Mouse (Mus musculus) granulocyte monocyte progenitor cell, adult 5-6 weeks (primary cell): ENCODE measurements around the gene Sgsm1. TPM values are rescaled to one million over a fixed set of nuclear protein-coding genes. Genes with fewer than 3 reads are reported as not detected.

Source experiments
- ATAC-seq: replicated peaks from 2 replicates; pipeline ENCODE4 v1.8.0; 2016; ENCODE audit warnings: mild to moderate bottlenecking, moderate TSS enrichment, inconsistent platforms; ENCODE audit not compliant: poor library complexity, severe bottlenecking
- total RNA-seq, 2 experiments: library from RNA; stranded (forward) in 1 of 2; stranded (reverse) in 1 of 2; fragments of 200-712, 200-1000 nt in 1 of 2; fragments of >200 nt in 1 of 2; fragmentation: Nextera tagmentation in 1 of 2; gene quantifications; 2 replicates each; pipeline ENCODE4 v1.2.3; 2014 to 2017

Gene Sgsm1
- total RNA-seq, 2 experiments from 2014 or later: not detected

DNA sequence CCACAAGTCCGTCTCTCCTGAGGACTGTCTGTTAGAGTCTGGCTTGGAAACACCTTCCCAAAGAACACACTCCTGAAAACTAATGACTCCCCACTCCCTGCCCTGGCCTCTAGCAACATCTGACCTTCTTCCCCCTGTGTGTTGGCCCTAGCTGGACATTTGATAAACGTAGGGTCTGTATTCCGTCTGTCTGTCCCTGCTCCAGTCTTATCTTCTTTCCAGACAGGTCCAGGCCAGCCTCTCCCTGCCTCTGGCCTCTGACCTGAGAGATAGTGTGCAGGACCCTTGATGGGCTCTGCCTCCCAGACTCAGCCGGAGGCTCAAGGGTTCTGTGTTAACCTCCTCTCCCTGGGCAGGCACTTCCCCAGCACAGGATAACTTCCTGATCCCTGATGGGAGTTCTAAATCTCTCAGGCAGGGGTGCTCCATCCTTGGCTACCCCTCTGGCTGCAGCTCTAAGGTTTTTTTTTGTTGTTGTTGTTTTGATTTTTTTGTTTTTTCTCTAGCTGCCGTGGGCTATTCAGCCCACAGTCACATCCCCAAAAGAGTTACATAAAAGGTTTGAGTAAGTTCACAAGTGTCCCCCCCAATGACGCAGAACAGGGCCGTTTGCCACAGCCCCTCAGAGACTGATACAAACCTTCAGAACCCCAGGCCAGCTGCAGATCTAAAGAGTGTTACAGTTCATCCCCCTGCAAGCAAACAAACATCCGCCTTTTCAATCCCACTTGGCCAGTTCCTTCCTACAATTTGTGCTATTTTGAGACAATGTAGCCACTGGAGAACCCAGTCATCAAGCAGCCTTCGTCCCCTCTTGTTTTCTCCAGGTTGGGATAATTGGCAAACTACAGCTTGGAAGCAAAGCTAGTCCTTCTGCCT, 113.4 kb downstream of the Sgsm1 start:
- ATAC-seq: no peak

DNA sequence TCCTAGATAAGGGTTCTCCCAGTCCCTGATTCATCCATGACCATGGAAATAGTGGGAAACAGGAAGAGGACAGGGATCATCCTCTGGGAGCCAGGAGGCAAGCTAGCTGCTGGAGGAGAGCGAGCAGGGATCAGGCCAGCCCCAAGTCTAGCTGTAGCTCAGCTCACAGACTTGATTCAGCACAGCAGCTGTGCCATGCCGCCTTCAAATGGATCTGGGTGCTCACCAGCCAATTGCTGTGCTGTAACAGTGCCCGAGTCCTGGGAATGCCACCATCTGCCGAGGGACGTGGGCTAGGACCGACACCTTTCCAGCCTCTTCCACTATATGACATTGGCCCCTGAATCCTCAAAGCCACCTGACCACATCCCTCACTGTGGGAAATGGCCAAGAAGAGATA, 114.7 kb downstream of the Sgsm1 start:
- no peak for ATAC-seq

DNA sequence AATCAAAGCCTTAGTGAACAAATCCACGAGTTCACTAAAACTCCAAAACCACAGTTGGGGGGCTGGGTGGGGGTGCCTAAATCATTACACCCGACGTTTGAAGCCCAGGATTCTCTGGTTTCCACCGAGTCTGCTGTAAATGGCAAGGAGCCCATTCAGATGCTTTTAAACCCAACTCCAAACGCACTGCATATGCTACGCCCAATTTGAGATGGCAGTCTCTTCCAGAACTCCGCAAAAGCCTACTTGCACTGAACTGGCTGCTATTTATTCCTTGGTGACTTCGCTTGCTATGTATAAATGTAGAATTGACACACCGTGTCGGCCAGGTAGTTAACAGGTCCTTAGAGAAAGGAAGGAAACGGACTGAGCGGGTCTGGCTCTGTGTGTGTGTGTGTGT, 115.1 kb downstream of the Sgsm1 start:
- ATAC-seq: no peak

DNA sequence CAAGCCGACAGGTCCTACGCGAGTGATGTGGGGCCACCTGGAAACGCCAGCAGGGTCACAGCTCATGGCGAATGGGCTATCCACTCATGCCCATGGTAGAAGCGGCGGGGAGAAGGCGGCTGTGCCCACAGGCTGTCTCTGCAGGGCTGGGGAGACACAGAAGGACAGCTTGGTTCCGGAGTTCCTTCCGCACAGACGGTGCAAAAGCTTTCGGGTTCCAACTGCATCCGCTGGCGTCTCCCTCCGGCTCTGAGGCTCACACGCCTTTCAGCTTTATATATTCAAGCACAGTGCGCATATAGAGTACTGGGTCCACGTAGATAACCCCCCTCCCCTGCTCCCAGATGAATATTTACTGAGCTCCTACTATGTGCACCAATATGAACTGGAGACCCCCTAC, 116.8 kb downstream of the Sgsm1 start:
- ATAC-seq: no peak

Other genes starting within 250 kb of the Sgsm1 start
- gene Crybb2, start 240.7 kb downstream of the Sgsm1 start, total RNA-seq (2014; fragmentation: Nextera tagmentation): not detected in 2 replicates
- gene Crybb2, start 240.7 kb downstream of the Sgsm1 start, total RNA-seq (2017): not detected in 2 replicates
- gene Crybb3, start 229.2 kb downstream of the Sgsm1 start, total RNA-seq (2014; fragmentation: Nextera tagmentation): not detected in 2 replicates
- not detected in 2 replicates for gene Crybb3, start 229.2 kb downstream of the Sgsm1 start, total RNA-seq (2017)
- 3.0 and 4.1 TPM in 2 replicates for gene 2900026A02Rik, start 89.5 kb downstream of the Sgsm1 start, total RNA-seq (2014; fragmentation: Nextera tagmentation)
- gene 2900026A02Rik, start 89.5 kb downstream of the Sgsm1 start, total RNA-seq (2017): 0.47 and 0.88 TPM in 2 replicates
- gene Tmem211, start 83.9 kb downstream of the Sgsm1 start, total RNA-seq (2014; fragmentation: Nextera tagmentation): not detected in 2 replicates
- gene Tmem211, start 83.9 kb downstream of the Sgsm1 start, total RNA-seq (2017): not detected in 2 replicates
- not detected in 2 replicates for gene Aym1, start 46.5 kb upstream of the Sgsm1 start, total RNA-seq (2014; fragmentation: Nextera tagmentation)
- not detected in 2 replicates for gene Aym1, start 46.5 kb upstream of the Sgsm1 start, total RNA-seq (2017)
- not detected in 2 replicates for gene Wscd2, start 179.5 kb upstream of the Sgsm1 start, total RNA-seq (2014; fragmentation: Nextera tagmentation)
- gene Wscd2, start 179.5 kb upstream of the Sgsm1 start, total RNA-seq (2017): not detected in 2 replicates